Comparison of ENCODE assay signal across 8 mouse cellular contexts in genomic region chr5:140321756-140322575, GRCm38 (mm10). TPM values are rescaled to one million over a fixed set of nuclear protein-coding genes. Genes with fewer than 3 reads are reported as not detected.
A peak's percentile ranks its signal among the peaks of the same experiment; 100 is the strongest.
DNase-seq lines count a peak whose midpoint lies in the region; ATAC-seq lines count a peak whose summit lies in the region.

No protein-coding gene starts in this region.

- peaks cover 10% of the 10 kb centered on the region for H3K4me1 ChIP-seq in lung, embryonic 16.5 days (replicated peaks; ENCODE audit: control insufficient read depth, insufficient read depth, low read length)
- H3K4me1 ChIP-seq in hindbrain, embryonic 14.5 days (replicated peaks; ENCODE audit: control insufficient read depth, insufficient read depth, low read length), result peaks cover 9% of the 10 kb centered on the region
- peaks cover 62% of the 10 kb centered on the region for H3K4me1 ChIP-seq in megakaryocyte, embryonic 14.5 days

- WGBS in lung, embryonic 16.5 days, result under 1% methylated on average over 17 of the region's 17 CpGs
- WGBS in hindbrain, embryonic 14.5 days, result 2% methylated on average over 17 of the region's 17 CpGs

- H3K9ac ChIP-seq in lung, embryonic 16.5 days (ENCODE audit: low read length), result peak overlapping the region; percentile 100
- peak overlapping the region; percentile 98 for H3K9ac ChIP-seq in hindbrain, embryonic 14.5 days

- H3K36me3 ChIP-seq in lung, embryonic 16.5 days (ENCODE audit: control insufficient read depth, insufficient read depth, low read length), result peaks cover 3% of the 10 kb centered on the region; the same call in 1 of the 2 replicates
- H3K36me3 ChIP-seq in hindbrain, embryonic 14.5 days (replicated peaks; ENCODE audit: control insufficient read depth, insufficient read depth), result 0 out of 2 replicates have a peak, but pooled peaks cover 6% of the 10 kb centered on the region
- H3K36me3 ChIP-seq in megakaryocyte, embryonic 14.5 days (replicated peaks; ENCODE audit: low read length), result peaks cover 29% of the 10 kb centered on the region

- H3K27me3 ChIP-seq in lung, embryonic 16.5 days (ENCODE audit: control insufficient read depth, insufficient read depth, low read depth, low read length), result no peaks in the 10 kb centered on the region
- no peaks in the 10 kb centered on the region for H3K27me3 ChIP-seq in hindbrain, embryonic 14.5 days (ENCODE audit: control insufficient read depth, insufficient read depth, low read length)
- no peaks in the 10 kb centered on the region for H3K27me3 ChIP-seq in megakaryocyte, embryonic 14.5 days (replicated peaks)

- peak overlapping the region; percentile 64 for H3K27ac ChIP-seq in lung, embryonic 16.5 days (ENCODE audit: low read length)
- peak overlapping the region; percentile 74 for H3K27ac ChIP-seq in hindbrain, embryonic 14.5 days

- no peaks in the 10 kb centered on the region for H3K9me3 ChIP-seq in lung, embryonic 16.5 days (ENCODE audit: control insufficient read depth, low read length)
- no peaks in the 10 kb centered on the region for H3K9me3 ChIP-seq in hindbrain, embryonic 14.5 days (ENCODE audit: control insufficient read depth, low read length)
- no peaks in the 10 kb centered on the region for H3K9me3 ChIP-seq in megakaryocyte, embryonic 14.5 days

- peak; percentile 16; the same call in 1 of the 2 replicates for ATAC-seq in lung, embryonic 16.5 days (ENCODE audit: low read depth)
- peak; percentile 13; the same call in 1 of the 2 replicates for ATAC-seq in common myeloid progenitor, adult 5-6 weeks (replicated peaks; ENCODE audit: low read depth, poor library complexity, severe bottlenecking)
- peak; percentile 12; the same call in 1 of the 2 replicates for ATAC-seq in hindbrain, embryonic 14.5 days (ENCODE audit: low FRiP score)

- no peak for DNase-seq in lung, adult 18-20 months
- DNase-seq in hindbrain, embryonic 14.5 days (ENCODE audit: low spot score), result no peak
- DNase-seq in cerebellum, adult 11-12 months, result no peak
- DNase-seq in frontal cortex, postnatal 10 days (ENCODE audit: low spot score in 2 of 2), result no peak
- DNase-seq in spleen, postnatal 36 days (ENCODE audit: low spot score in 2 of 2), result no peak

- H3K4me2 ChIP-seq in lung, embryonic 16.5 days (ENCODE audit: low read depth, low read length), result peak overlapping the region; percentile 59
- peak overlapping the region; percentile 87 for H3K4me2 ChIP-seq in hindbrain, embryonic 14.5 days (replicated peaks)

- H3K4me3 ChIP-seq in lung, embryonic 16.5 days (ENCODE audit: low read length), result peak overlapping the region; percentile 98
- H3K4me3 ChIP-seq in hindbrain, embryonic 14.5 days (replicated peaks; ENCODE audit: low read length), result peak overlapping the region; percentile 89
- peak overlapping the region; percentile 98 for H3K4me3 ChIP-seq in megakaryocyte, embryonic 14.5 days (replicated peaks)

RNA-seq across cellular contexts. Expression of gene Nudt1, which starts 0.5 kb away (rescaled TPM):
- polyA plus RNA-seq in lung, embryonic 16.5 days (2015; fragmentation: Nextera tagmentation; extraction: Ambion mirVana), result 49.7 and 53.6 TPM in 2 replicates
- total RNA-seq in common myeloid progenitor, adult 5-6 weeks (2017), result 32.2 and 40.0 TPM in 2 replicates
- 19.2 and 26.5 TPM in 2 replicates for polyA plus RNA-seq in hindbrain, embryonic 14.5 days (2014; fragmentation: Nextera tagmentation; extraction: Ambion mirVana)
- 21.0 TPM in 1 of 2 replicates, not detected in the other for polyA plus RNA-seq in megakaryocyte, embryonic 14.5 days (2012; ENCODE audit: insufficient read depth, low replicate concordance)

RNA-seq across cellular contexts. Expression of gene Mad1l1, which starts 0.6 kb away (rescaled TPM):
- 50.4 and 54.1 TPM in 2 replicates for polyA plus RNA-seq in lung, embryonic 16.5 days (2015; fragmentation: Nextera tagmentation; extraction: Ambion mirVana)
- total RNA-seq in common myeloid progenitor, adult 5-6 weeks (2017), result 54.5 and 60.1 TPM in 2 replicates
- polyA plus RNA-seq in hindbrain, embryonic 14.5 days (2014; fragmentation: Nextera tagmentation; extraction: Ambion mirVana), result 28.3 and 28.8 TPM in 2 replicates
- 10.3 and 23.3 TPM in 2 replicates for polyA plus RNA-seq in megakaryocyte, embryonic 14.5 days (2012; ENCODE audit: insufficient read depth, low replicate concordance)

RNA-seq across cellular contexts. Expression of gene Mrm2, which starts 9.7 kb away (rescaled TPM):
- polyA plus RNA-seq in lung, embryonic 16.5 days (2015; fragmentation: Nextera tagmentation; extraction: Ambion mirVana), result 18.1 and 21.1 TPM in 2 replicates
- total RNA-seq in common myeloid progenitor, adult 5-6 weeks (2017), result 8.4 and 12.0 TPM in 2 replicates
- 21.3 and 24.3 TPM in 2 replicates for polyA plus RNA-seq in hindbrain, embryonic 14.5 days (2014; fragmentation: Nextera tagmentation; extraction: Ambion mirVana)
- 6.7 TPM in 1 of 2 replicates, not detected in the other for polyA plus RNA-seq in megakaryocyte, embryonic 14.5 days (2012; ENCODE audit: insufficient read depth, low replicate concordance)
